ENCODE assay signal across 9 mouse cellular contexts in the genomic region with DNA sequence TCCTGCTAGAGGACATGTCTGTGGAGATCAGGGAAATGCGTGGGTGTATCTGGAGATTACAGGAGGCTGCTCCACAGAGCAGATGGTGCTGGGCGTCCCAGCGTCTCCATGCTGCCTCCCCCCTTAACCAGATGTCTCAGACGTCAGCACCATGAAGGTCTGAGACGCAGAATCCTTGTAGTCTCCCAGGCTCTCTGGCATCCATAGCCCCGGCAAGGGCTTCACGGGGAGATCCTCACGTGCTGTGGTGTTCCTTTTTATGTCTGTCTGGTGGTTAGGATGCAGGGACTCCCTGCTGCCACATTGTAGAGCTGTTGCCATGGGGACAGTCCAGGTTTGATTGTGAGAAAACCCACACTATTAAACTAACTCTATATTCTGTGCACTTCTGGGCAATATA.
DNase-seq lines count a peak whose midpoint lies in the region; ATAC-seq and TF ChIP-seq lines count a peak whose summit lies in the region.
"Had no signal": no experiment of that assay in that cellular context is flagged by ENCODE, and none has a peak within 500 bp of the region (broad histone marks: within the 10 kb centered on the region; RNA-seq: fewer than 3 reads in every experiment).

No protein-coding gene starts in this region.

- H3K9ac ChIP-seq in forebrain, embryonic 14.5 days (ENCODE audit: low read length): no peak overlapping the region
- H3K9ac ChIP-seq: liver, embryonic 15.5 days had no signal

- WGBS in forebrain, embryonic 14.5 days: 15% methylated on average over 8 of the region's 8 CpGs

- peak; percentile 26 to 36 for DNase-seq in cerebellum, postnatal 10 days
- peak; percentile 60 for DNase-seq in forebrain, embryonic 14.5 days (ENCODE audit: low spot score)
- peak; percentile 72 to 76 for DNase-seq in layer of hippocampus, adult 8-10 months (ENCODE audit: low spot score in 2 of 2)
- DNase-seq in spleen, postnatal 10 days (ENCODE audit: low spot score in 2 of 2): no peak
- no peak for DNase-seq in urinary bladder, postnatal 4 days (ENCODE audit: low spot score in 2 of 2)
- DNase-seq: kidney, adult 18-20 months had no signal

- no peak overlapping the region for H3ac ChIP-seq in myocyte (ENCODE audit: control insufficient read depth, insufficient read length)

- H3K4me3 ChIP-seq in forebrain, embryonic 14.5 days (ENCODE audit: low read depth, low read length): no peak overlapping the region
- H3K4me3 ChIP-seq in myocyte: no peak overlapping the region
- H3K4me3 ChIP-seq: liver, embryonic 15.5 days had no signal

- peak overlapping the region; percentile 48; the same call in 1 of the 2 replicates for H3K27ac ChIP-seq in forebrain, embryonic 14.5 days (ENCODE audit: low read depth, low read length)
- H3K27ac ChIP-seq: liver, embryonic 15.5 days had no signal

- no peak overlapping the region for H3K4me2 ChIP-seq in forebrain, embryonic 14.5 days (ENCODE audit: low read length)
- no peak overlapping the region for H3K4me2 ChIP-seq in myocyte (ENCODE audit: low read depth)
- H3K4me2 ChIP-seq: liver, embryonic 15.5 days had no signal

- ATAC-seq in forebrain, embryonic 14.5 days: peak; percentile 72
- no peak for ATAC-seq in CD4-positive, CD25-positive, alpha-beta regulatory T cell, adult 4 months

- no peaks in the 10 kb centered on the region for H3K79me2 ChIP-seq in myocyte (ENCODE audit: control insufficient read depth, insufficient read depth)

- no peaks in the 10 kb centered on the region for H3K27me3 ChIP-seq in forebrain, embryonic 14.5 days (replicated peaks; ENCODE audit: control insufficient read depth, insufficient read depth, low read length)
- no peaks in the 10 kb centered on the region for H3K27me3 ChIP-seq in myocyte (ENCODE audit: control insufficient read depth, insufficient read depth, insufficient read length)
- H3K27me3 ChIP-seq: liver, embryonic 15.5 days had no signal

- TF ChIP-seq POLR2A in myocyte (IDR thresholded peaks at IDR 0.05; ENCODE audit: insufficient read length, low read depth): no peak

- H3K9me3 ChIP-seq in forebrain, embryonic 14.5 days (replicated peaks; ENCODE audit: control insufficient read depth, low read length): no peaks in the 10 kb centered on the region
- H3K9me3 ChIP-seq: liver, embryonic 15.5 days had no signal

- no peaks in the 10 kb centered on the region for H3K36me3 ChIP-seq in forebrain, embryonic 14.5 days (ENCODE audit: control insufficient read depth, insufficient read depth, low read length)
- no peaks in the 10 kb centered on the region for H3K36me3 ChIP-seq in myocyte (ENCODE audit: control insufficient read depth, insufficient read depth)
- H3K36me3 ChIP-seq: liver, embryonic 15.5 days had no signal

- peaks cover 14% of the 10 kb centered on the region for H3K4me1 ChIP-seq in forebrain, embryonic 14.5 days (ENCODE audit: control insufficient read depth, insufficient read depth, low read length)
- H3K4me1 ChIP-seq: liver, embryonic 15.5 days had no signal

TF ChIP-seq in myocyte, 11 proteins besides CTCF, POLR2A, EP300 and RAD21:
- TF ChIP-seq POLR2AphosphoS2 (IDR thresholded peaks at IDR 0.05; ENCODE audit: insufficient read length, low read depth) (no peak), CEBPB (IDR thresholded peaks at IDR 0.05; ENCODE audit: insufficient read depth, poor library complexity, severe bottlenecking) (no peak), MYOD1 (IDR thresholded peaks at IDR 0.05; ENCODE audit: control insufficient read depth in 1 of 3, insufficient read length in 2 of 3, low read depth in 2 of 3) (peak in 2 of 3 experiments; percentile 28 to 35), E2F4 (IDR thresholded peaks at IDR 0.05; ENCODE audit: insufficient read depth) (no peak), MAX (IDR thresholded peaks at IDR 0.05; ENCODE audit: low read depth) (no peak)
TF ChIP-seq in myocyte: peak in this region for 1.

Comparison
In these comparisons a context has a peak if more than half of its experiments do, and no peak if none do; other contexts are left out.
1. DNase-seq: peak in cerebellum, postnatal 10 days (2 of 2), forebrain, embryonic 14.5 days (single experiment) and layer of hippocampus, adult 8-10 months (2 of 2); none in spleen, postnatal 10 days (0 of 2) and urinary bladder, postnatal 4 days (0 of 2).